In the genomic region with DNA sequence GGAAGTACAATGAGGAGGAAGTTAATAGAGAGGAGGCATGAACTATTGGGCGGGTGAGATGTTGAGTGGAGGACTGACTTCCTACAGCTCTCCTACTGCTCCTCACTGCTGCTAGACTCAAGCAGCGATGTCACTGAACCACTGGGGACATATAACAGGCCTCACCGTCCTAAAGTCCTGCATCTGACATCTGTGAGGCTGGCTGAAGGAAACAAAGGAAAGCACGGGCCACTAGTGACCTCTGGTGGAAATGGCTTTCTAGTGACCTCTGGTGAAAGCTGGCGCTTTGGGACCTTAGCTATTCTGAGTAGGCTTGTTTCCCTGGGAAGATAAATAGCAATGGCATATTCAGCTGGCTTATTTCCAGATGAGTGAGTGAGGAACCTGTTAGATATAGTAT, we compare ENCODE assay signal across 8 mouse cellular contexts. TPM values are rescaled to one million over a fixed set of nuclear protein-coding genes. Genes with fewer than 3 reads are reported as not detected.
DNase-seq lines count a peak whose midpoint lies in the region; ATAC-seq and TF ChIP-seq lines count a peak whose summit lies in the region.

No protein-coding gene starts in this region.

- TF ChIP-seq CTCF in intestine, postnatal 0 days (IDR thresholded peaks at IDR 0.05; ENCODE audit: low read depth), result peak; percentile 64
- peak in 1 of 2 experiments; percentile 71; a peak in 2 of 4 replicates for TF ChIP-seq CTCF in CH12.LX (conservative IDR thresholded peaks at IDR 0.05 in 1 of 2, IDR thresholded peaks at IDR 0.05 in 1 of 2; ENCODE audit: low read depth in 2 of 2, low read length in 2 of 2)

- TF ChIP-seq POLR2A in CH12.LX (IDR thresholded peaks at IDR 0.05; ENCODE audit: low read depth, low read length), result no peak

- H3K4me1 ChIP-seq in intestine, postnatal 0 days (replicated peaks; ENCODE audit: control insufficient read depth, insufficient read depth, low read length), result no peaks in the 10 kb centered on the region
- no peaks in the 10 kb centered on the region for H3K4me1 ChIP-seq in intestine, embryonic 16.5 days (ENCODE audit: control insufficient read depth, insufficient read depth, low read length)
- H3K4me1 ChIP-seq in CH12.LX (ENCODE audit: control insufficient read depth in 1 of 2, insufficient read depth in 2 of 2), result no peaks in the 10 kb centered on the region
- H3K4me1 ChIP-seq in intestine, embryonic 15.5 days (replicated peaks), result no peaks in the 10 kb centered on the region

- TF ChIP-seq EP300 in CH12.LX (IDR thresholded peaks at IDR 0.05; ENCODE audit: low read length), result no peak

- no peaks in the 10 kb centered on the region for H3K36me3 ChIP-seq in intestine, postnatal 0 days (ENCODE audit: control insufficient read depth, insufficient read depth)
- no peaks in the 10 kb centered on the region for H3K36me3 ChIP-seq in intestine, embryonic 16.5 days (ENCODE audit: control insufficient read depth, insufficient read depth, low read length)
- no peaks in the 10 kb centered on the region for H3K36me3 ChIP-seq in CH12.LX (replicated peaks in 1 of 2; ENCODE audit: control insufficient read depth in 1 of 2, insufficient read depth in 1 of 2, low read length in 1 of 2)
- H3K36me3 ChIP-seq in intestine, embryonic 15.5 days, result no peaks in the 10 kb centered on the region

- WGBS in intestine, postnatal 0 days, result 32% methylated on average over 5 of the region's 5 CpGs
- 37% methylated on average over 5 of the region's 5 CpGs for WGBS in intestine, embryonic 16.5 days
- WGBS in intestine, embryonic 15.5 days, result 27% methylated on average over 5 of the region's 5 CpGs

- peak; percentile 77 for TF ChIP-seq RAD21 in CH12.LX (IDR thresholded peaks at IDR 0.05; ENCODE audit: low read depth, low read length)

- no peak overlapping the region for H3K4me3 ChIP-seq in intestine, postnatal 0 days (ENCODE audit: low read depth, low read length)
- H3K4me3 ChIP-seq in intestine, embryonic 16.5 days (ENCODE audit: low read length), result no peak overlapping the region
- no peak overlapping the region for H3K4me3 ChIP-seq in CH12.LX (replicated peaks in 1 of 3; ENCODE audit: low read depth in 2 of 3, low read length in 2 of 3, poor library complexity in 1 of 3)
- no peak overlapping the region for H3K4me3 ChIP-seq in intestine, embryonic 15.5 days (replicated peaks)

- peak; percentile 41 for DNase-seq in CH12.LX (ENCODE audit: extremely low read depth)
- DNase-seq in adrenal gland, postnatal 14 days, result peak; percentile 53
- DNase-seq in kidney, postnatal 4 days, result peak; percentile 40 to 46
- no peak for DNase-seq in right cerebral cortex, postnatal 4 days
- no peak for DNase-seq in cerebellum, adult 9-11 months

- H3K4me2 ChIP-seq in intestine, postnatal 0 days (replicated peaks; ENCODE audit: low read depth), result no peak overlapping the region
- H3K4me2 ChIP-seq in intestine, embryonic 16.5 days (ENCODE audit: low read depth, low read length), result no peak overlapping the region
- no peak overlapping the region for H3K4me2 ChIP-seq in CH12.LX (ENCODE audit: insufficient read depth, low read depth, poor library complexity, severe bottlenecking)
- no peak overlapping the region for H3K4me2 ChIP-seq in intestine, embryonic 15.5 days (replicated peaks)

- dilution Hi-C loops in CH12.LX (cut with MboI; ENCODE audit: extremely low pct_ligation_motif_present, extremely low pct_unique_long_range_greater_than_20kb, low sequenced_read_pairs), result no loop called here

- no peak for ATAC-seq in intestine, postnatal 0 days
- ATAC-seq in intestine, embryonic 16.5 days, result no peak
- no peak for ATAC-seq in intestine, embryonic 15.5 days

- H3K9me3 ChIP-seq in intestine, postnatal 0 days (ENCODE audit: control insufficient read depth), result no peaks in the 10 kb centered on the region
- H3K9me3 ChIP-seq in intestine, embryonic 16.5 days (ENCODE audit: control insufficient read depth, low read length), result no peaks in the 10 kb centered on the region
- H3K9me3 ChIP-seq in CH12.LX (replicated peaks; ENCODE audit: low read length), result no peaks in the 10 kb centered on the region
- H3K9me3 ChIP-seq in intestine, embryonic 15.5 days, result no peaks in the 10 kb centered on the region; the same call in 1 of the 2 replicates

- H3K27me3 ChIP-seq in intestine, postnatal 0 days (replicated peaks; ENCODE audit: control insufficient read depth, insufficient read depth, low read length), result no peaks in the 10 kb centered on the region
- H3K27me3 ChIP-seq in intestine, embryonic 16.5 days (replicated peaks; ENCODE audit: control insufficient read depth, insufficient read depth, low read length), result no peaks in the 10 kb centered on the region
- no peaks in the 10 kb centered on the region for H3K27me3 ChIP-seq in CH12.LX (replicated peaks)
- no peaks in the 10 kb centered on the region for H3K27me3 ChIP-seq in intestine, embryonic 15.5 days (replicated peaks)

- no peak overlapping the region for H3K9ac ChIP-seq in intestine, postnatal 0 days (ENCODE audit: low read depth, low read length)
- H3K9ac ChIP-seq in intestine, embryonic 16.5 days (ENCODE audit: low read depth, low read length), result no peak overlapping the region
- H3K9ac ChIP-seq in CH12.LX (ENCODE audit: insufficient read depth, low read depth), result no peak overlapping the region
- no peak overlapping the region for H3K9ac ChIP-seq in intestine, embryonic 15.5 days

- H3K27ac ChIP-seq in intestine, postnatal 0 days (ENCODE audit: low read depth, low read length), result no peak overlapping the region
- no peak overlapping the region for H3K27ac ChIP-seq in intestine, embryonic 16.5 days (ENCODE audit: low read length)
- H3K27ac ChIP-seq in CH12.LX (ENCODE audit: insufficient read depth, low read depth), result no peak overlapping the region
- no peak overlapping the region for H3K27ac ChIP-seq in intestine, embryonic 15.5 days

- in situ Hi-C loops in CH12.LX (cut with MboI; ENCODE audit: low pct_ligation_motif_present, low pct_unique_long_range_greater_than_20kb, low sequenced_read_pairs), result no loop called here

- no peaks in the 10 kb centered on the region for H3K79me2 ChIP-seq in CH12.LX (replicated peaks; ENCODE audit: control insufficient read depth, extremely low read depth, insufficient read depth, poor library complexity, severe bottlenecking)

TF ChIP-seq in CH12.LX, 34 proteins besides CTCF, POLR2A, EP300 and RAD21:
- TF ChIP-seq USF2 (conservative IDR thresholded peaks at IDR 0.05; ENCODE audit: low read depth, low read length), result no peak
- TF ChIP-seq ZC3H11A (IDR thresholded peaks at IDR 0.05; ENCODE audit: low read depth, low read length), result 0 out of 2 replicates have a peak, but pooled peaks have one; percentile 12
- TF ChIP-seq ZMIZ1 (IDR thresholded peaks at IDR 0.05; ENCODE audit: low read depth, low read length), result no peak
- TF ChIP-seq BHLHE40 (IDR thresholded peaks at IDR 0.05; ENCODE audit: low read depth, low read length), result no peak
- no peak for TF ChIP-seq CHD1 (IDR thresholded peaks at IDR 0.05; ENCODE audit: low read depth, low read length)
- TF ChIP-seq MAZ (IDR thresholded peaks at IDR 0.05; ENCODE audit: low read depth, low read length), result no peak
- no peak for TF ChIP-seq PAX5 (IDR thresholded peaks at IDR 0.05; ENCODE audit: low read length)
- TF ChIP-seq SMC3 (IDR thresholded peaks at IDR 0.05; ENCODE audit: low read depth, low read length), result peak; percentile 69
- TF ChIP-seq ELF1 (IDR thresholded peaks at IDR 0.05; ENCODE audit: low read depth, low read length), result no peak
- TF ChIP-seq NELFE (IDR thresholded peaks at IDR 0.05; ENCODE audit: low read depth, low read length), result no peak
- TF ChIP-seq MAFK (IDR thresholded peaks at IDR 0.05; ENCODE audit: insufficient replicate concordance, low read length), result no peak
- no peak for TF ChIP-seq KAT2A (IDR thresholded peaks at IDR 0.05; ENCODE audit: insufficient replicate concordance, low read length)
- no peak for TF ChIP-seq SIN3A (IDR thresholded peaks at IDR 0.05; ENCODE audit: low read length)
- no peak for TF ChIP-seq MAX (IDR thresholded peaks at IDR 0.05; ENCODE audit: low read length)
- no peak for TF ChIP-seq ZKSCAN1 (IDR thresholded peaks at IDR 0.05; ENCODE audit: borderline replicate concordance, low read depth, low read length)
- TF ChIP-seq RCOR1 (conservative IDR thresholded peaks at IDR 0.05; ENCODE audit: low read depth, low read length), result no peak

RNA-seq across cellular contexts. Expression of a gene that starts 34.3 kb away (rescaled TPM):
- polyA plus RNA-seq in intestine, postnatal 0 days (2015; fragmentation: Nextera tagmentation; extraction: Ambion mirVana), result 0.04 TPM in 1 of 2 replicates, not detected in the other
- 0.15 and 0.28 TPM in 2 replicates for polyA plus RNA-seq in intestine, embryonic 16.5 days (2015; fragmentation: Nextera tagmentation; extraction: Ambion mirVana)
- total RNA-seq in CH12.LX (2012; rRNA removed), result not detected in 2 replicates
- not detected in 2 replicates for total RNA-seq in CH12.LX (2014; rRNA removed)
- polyA plus RNA-seq in CH12.LX (2012; ENCODE audit: insufficient read length, low read depth), result not detected in 2 replicates
- total RNA-seq in adrenal gland, postnatal 14 days (2021), result not detected in 2 replicates
- polyA plus RNA-seq in intestine, embryonic 15.5 days (2015; fragmentation: Nextera tagmentation; extraction: Ambion mirVana), result 0.09 and 0.21 TPM in 2 replicates

RNA-seq across cellular contexts. Expression of a gene that starts 42.6 kb away (rescaled TPM):
- polyA plus RNA-seq in intestine, postnatal 0 days (2015; fragmentation: Nextera tagmentation; extraction: Ambion mirVana), result 2.7 and 2.8 TPM in 2 replicates
- 2.7 and 3.0 TPM in 2 replicates for polyA plus RNA-seq in intestine, embryonic 16.5 days (2015; fragmentation: Nextera tagmentation; extraction: Ambion mirVana)
- total RNA-seq in CH12.LX (2012; rRNA removed), result not detected in 2 replicates
- total RNA-seq in CH12.LX (2014; rRNA removed), result not detected in 2 replicates
- not detected in 2 replicates for polyA plus RNA-seq in CH12.LX (2012; ENCODE audit: insufficient read length, low read depth)
- 0.44 and 0.45 TPM in 2 replicates for total RNA-seq in adrenal gland, postnatal 14 days (2021)
- polyA plus RNA-seq in intestine, embryonic 15.5 days (2015; fragmentation: Nextera tagmentation; extraction: Ambion mirVana), result 4.7 and 5.3 TPM in 2 replicates

Comparison
In these comparisons a context has a peak if more than half of its experiments do, and no peak if none do; other contexts are left out.
1. DNase-seq: peak in CH12.LX (single experiment), adrenal gland, postnatal 14 days (single experiment) and kidney, postnatal 4 days (2 of 2); none in right cerebral cortex, postnatal 4 days (single experiment) and cerebellum, adult 9-11 months (single experiment).